Mouse (Mus musculus) neural tube, embryonic 15.5 days (tissue): ENCODE measurements around the gene Adamts18. TPM values are rescaled to one million over a fixed set of nuclear protein-coding genes. Genes with fewer than 3 reads are reported as not detected.
A peak's percentile ranks its signal among the peaks of the same experiment; 100 is the strongest.
"Not testable (repeated sequence)": the region's sequence is repeated elsewhere in the genome, so short reads cannot be mapped to it uniquely, and the experiment has no call there.

Experiments
- ATAC-seq: fragments of 200-750 bp; cut with Nextera tagmentation; 2 replicates; pipeline ENCODE4 v1.8.0; 2017; ENCODE audit warnings: mild to moderate bottlenecking, moderate TSS enrichment, moderate library complexity; ENCODE audit not compliant: low FRiP score
- H3K27ac ChIP-seq: fragments of 300-500 bp; sonication (generic); replicated peaks from 2 replicates; pipeline ENCODE4 v1.5.1; 2015; ENCODE audit warnings: mild to moderate bottlenecking, inconsistent platforms
- H3K27me3 ChIP-seq: fragments of 300-500 bp; sonication (generic); replicated peaks from 2 replicates; pipeline ENCODE4 v1.6.1; 2015; ENCODE audit warnings: inconsistent platforms
- H3K36me3 ChIP-seq: fragments of 300-500 bp; sonication (generic); 2 replicates; pipeline ENCODE4 v1.6.1; 2015; ENCODE audit warnings: inconsistent platforms
- H3K4me1 ChIP-seq: fragments of 300-500 bp; sonication (generic); 2 replicates; pipeline ENCODE4 v1.6.1; 2015; ENCODE audit warnings: inconsistent platforms
- H3K4me2 ChIP-seq: fragments of 300-500 bp; sonication (generic); 2 replicates; pipeline ENCODE4 v1.6.1; 2015; ENCODE audit warnings: inconsistent platforms, mild to moderate bottlenecking, moderate library complexity
- H3K4me3 ChIP-seq: fragments of 300-500 bp; sonication (generic); replicated peaks from 2 replicates; pipeline ENCODE4 v1.5.1; 2015; ENCODE audit warnings: mild to moderate bottlenecking, inconsistent platforms
- H3K9ac ChIP-seq: fragments of 300-500 bp; sonication (generic); replicated peaks from 2 replicates; pipeline ENCODE4 v1.6.1; 2015; ENCODE audit warnings: mild to moderate bottlenecking, inconsistent platforms
- H3K9me3 ChIP-seq: fragments of 300-500 bp; sonication (generic); replicated peaks from 2 replicates; pipeline ENCODE4 v1.6.1; 2016; ENCODE audit warnings: inconsistent platforms
- WGBS: fragments of 180-500 bp; shearing (Covaris S2); methylation state at CpG from one replicate; pipeline ENCODE4 v1.1.7; 2015; ENCODE audit warnings: mixed read lengths; 5-methylcytosine and 5-hydroxymethylcytosine counted together
- polyA plus RNA-seq: library from polyadenylated mRNA; unstranded; fragments of >200 nt; fragmentation: Nextera tagmentation; extraction: Ambion mirVana; gene quantifications from 2 replicates; pipeline ENCODE4 v1.2.1, GENCODE M21; 2015

Gene Adamts18
- polyA plus RNA-seq, 1 experiment from 2014 or later: 2.9 TPM

DNA sequence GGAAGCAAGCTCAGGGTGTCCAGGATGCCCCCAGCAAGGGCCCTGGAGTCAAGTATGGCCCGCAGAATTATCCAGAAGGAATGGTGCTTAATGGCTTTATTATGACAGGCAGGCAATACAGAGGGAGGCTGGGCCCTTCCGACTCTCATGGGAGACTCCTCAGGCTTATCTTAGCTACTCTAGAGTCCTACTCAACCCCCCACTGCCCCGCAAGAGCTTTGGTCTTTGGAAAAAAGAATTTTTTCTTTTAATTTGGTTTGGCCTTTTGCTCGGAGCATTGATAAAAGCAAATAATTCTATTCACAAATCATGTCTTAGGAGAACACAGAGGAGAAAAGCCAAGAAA, 11.0 kb downstream of the Adamts18 start:
- no peaks in the 10 kb centered on the region for H3K36me3 ChIP-seq
- ATAC-seq: no peak
- no peaks in the 10 kb centered on the region for H3K27me3 ChIP-seq
- H3K4me2 ChIP-seq: no peak overlapping the region
- no peak overlapping the region for H3K27ac ChIP-seq
- no peak overlapping the region for H3K4me3 ChIP-seq
- 0 out of 2 replicates have a peak, but pooled peaks cover 5% of the 10 kb centered on the region for H3K4me1 ChIP-seq
- no peaks in the 10 kb centered on the region for H3K9me3 ChIP-seq
- no peak overlapping the region for H3K9ac ChIP-seq
- 26% methylated on average over 4 of the region's 4 CpGs for WGBS

DNA sequence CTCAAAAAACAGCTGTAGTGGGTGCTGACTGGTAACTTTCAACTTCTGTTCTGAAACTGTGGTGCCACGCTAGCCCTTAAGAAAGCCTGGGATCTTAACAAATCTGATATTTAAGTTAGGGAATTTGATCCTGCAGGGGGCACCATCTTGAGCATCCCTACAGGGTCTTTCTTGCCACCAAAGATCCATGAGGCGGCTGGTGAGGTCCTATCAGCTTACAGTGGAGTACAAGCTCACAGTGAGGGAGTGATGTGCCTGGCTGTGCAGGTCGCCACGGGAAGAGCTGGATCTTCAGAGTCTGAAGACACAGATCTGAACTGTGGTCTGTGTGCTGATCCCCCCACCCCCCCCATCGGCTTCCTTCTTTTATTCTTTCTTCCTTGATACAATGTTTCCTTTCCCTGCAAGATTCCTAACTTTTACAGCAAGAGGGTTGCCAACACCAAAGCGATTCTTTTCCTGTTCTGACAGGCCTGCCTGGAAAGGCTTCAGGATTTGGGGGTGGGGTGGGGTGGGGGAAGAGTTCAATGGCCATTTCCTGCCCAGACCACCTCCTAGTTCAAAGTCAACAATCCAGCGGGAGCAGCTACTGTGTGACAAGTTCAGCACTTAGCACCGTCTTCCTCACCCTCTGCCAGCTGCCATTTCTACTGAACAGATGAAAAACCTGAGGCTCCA, 11.5 kb downstream of the Adamts18 start:
- Histone ChIP-seq H3K36me3 (no peaks in the 10 kb centered on the region), H3K27ac (no peak overlapping the region), H3K4me2 (no peak overlapping the region), H3K9me3 (no peaks in the 10 kb centered on the region), H3K27me3 (no peaks in the 10 kb centered on the region), H3K4me1 (0 out of 2 replicates have a peak, but pooled peaks cover 5% of the 10 kb centered on the region), H3K9ac (no peak overlapping the region), H3K4me3 (no peak overlapping the region)
- ATAC-seq: no peak
- 66% methylated on average over 8 of the region's 8 CpGs for WGBS

- Histone ChIP-seq H3K9me3 (no peaks in the 10 kb centered on the region), H3K4me2 (no peak overlapping the region), H3K27ac (no peak overlapping the region), H3K4me3 (no peak overlapping the region), H3K36me3 (no peaks in the 10 kb centered on the region), H3K4me1 (0 out of 2 replicates have a peak, but pooled peaks cover 5% of the 10 kb centered on the region), H3K27me3 (no peaks in the 10 kb centered on the region), H3K9ac (no peak overlapping the region)
- no peak for ATAC-seq
- 80% methylated on average over 4 of the region's 4 CpGs for whole genome bisulfite sequencing
Measured at GRCm38 (mm10) chr8:113833644-113834043, 14.9 kb downstream of the Adamts18 start.

GRCm38 (mm10) chr8:113827270-113827669, 21.3 kb downstream of the Adamts18 start:
- Histone ChIP-seq H3K4me3 (no peak overlapping the region), H3K27ac (no peak overlapping the region), H3K36me3 (no peaks in the 10 kb centered on the region), H3K4me2 (no peak overlapping the region), H3K27me3 (no peaks in the 10 kb centered on the region), H3K9ac (no peak overlapping the region), H3K4me1 (no peaks in the 10 kb centered on the region), H3K9me3 (no peaks in the 10 kb centered on the region)
- 94% methylated on average over 3 of the region's 3 CpGs for WGBS
- ATAC-seq: no peak

DNA sequence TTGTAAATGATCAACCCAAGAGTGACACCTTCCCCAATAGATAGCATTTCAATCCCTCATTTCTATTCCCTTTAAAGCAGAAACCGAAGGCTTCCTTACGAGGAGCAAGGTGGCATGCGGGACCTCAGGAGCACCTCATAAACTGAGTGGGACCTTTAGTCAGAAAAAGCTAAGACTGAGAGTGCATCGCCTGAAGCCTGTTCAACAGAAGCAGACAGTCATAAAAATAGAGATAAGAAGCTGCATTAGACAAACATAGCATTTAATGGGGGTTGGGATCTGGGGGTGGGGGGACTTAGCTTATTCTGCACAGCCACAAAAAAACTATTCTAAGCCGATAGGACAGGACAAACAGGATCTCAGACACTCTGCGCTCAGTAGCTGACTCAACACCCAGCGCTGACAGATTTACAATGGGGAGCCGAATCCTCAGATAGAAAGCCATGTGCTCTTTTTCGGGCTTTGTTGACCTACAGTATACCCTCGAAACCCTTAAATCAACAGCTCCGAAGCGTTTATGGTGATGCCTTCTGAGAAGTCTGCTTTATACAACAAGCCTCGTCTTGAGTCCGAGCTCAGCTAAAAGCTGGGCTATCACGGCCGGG, 27.5 kb downstream of the Adamts18 start:
- H3K9ac ChIP-seq: no peak overlapping the region
- H3K27me3 ChIP-seq: no peaks in the 10 kb centered on the region
- H3K27ac ChIP-seq: no peak overlapping the region
- no peaks in the 10 kb centered on the region for H3K36me3 ChIP-seq
- H3K4me2 ChIP-seq: peak overlapping the region; percentile 17; the same call in 1 of the 2 replicates
- no peaks in the 10 kb centered on the region for H3K9me3 ChIP-seq
- H3K4me3 ChIP-seq: no peak overlapping the region
- no peak for ATAC-seq
- 50% methylated on average over 16 of the region's 16 CpGs for WGBS
- 0 out of 2 replicates have a peak, but pooled peaks cover 4% of the 10 kb centered on the region for H3K4me1 ChIP-seq

GRCm38 (mm10) chr8:113813966-113814365, 34.6 kb downstream of the Adamts18 start:
- no peak for ATAC-seq
- 77% methylated on average over 6 of the region's 6 CpGs for WGBS

GRCm38 (mm10) chr8:113811521-113811920, 37.0 kb downstream of the Adamts18 start:
- H3K36me3 ChIP-seq: no peaks in the 10 kb centered on the region
- H3K27me3 ChIP-seq: no peaks in the 10 kb centered on the region
- no peak overlapping the region for H3K4me2 ChIP-seq
- H3K9ac ChIP-seq: no peak overlapping the region
- no peaks in the 10 kb centered on the region for H3K4me1 ChIP-seq
- no peaks in the 10 kb centered on the region for H3K9me3 ChIP-seq
- H3K4me3 ChIP-seq: no peak overlapping the region
- WGBS: 76% methylated on average over 4 of the region's 4 CpGs
- no peak for ATAC-seq
- no peak overlapping the region for H3K27ac ChIP-seq

More at GRCm38 (mm10) chr8:113813966-113814365, 34.6 kb downstream of the Adamts18 start:
- no peak overlapping the region for H3K27ac ChIP-seq
- H3K36me3 ChIP-seq: no peaks in the 10 kb centered on the region
- H3K9ac ChIP-seq: no peak overlapping the region
- H3K27me3 ChIP-seq: no peaks in the 10 kb centered on the region
- no peak overlapping the region for H3K4me2 ChIP-seq
- H3K9me3 ChIP-seq: no peaks in the 10 kb centered on the region
- H3K4me3 ChIP-seq: no peak overlapping the region
- H3K4me1 ChIP-seq: no peaks in the 10 kb centered on the region

- Histone ChIP-seq H3K36me3 (no peaks in the 10 kb centered on the region), H3K9me3 (no peaks in the 10 kb centered on the region), H3K27ac (no peak overlapping the region), H3K4me1 (no peaks in the 10 kb centered on the region), H3K27me3 (no peaks in the 10 kb centered on the region), H3K4me2 (no peak overlapping the region), H3K9ac (no peak overlapping the region), H3K4me3 (no peak overlapping the region)
- ATAC-seq: no peak
- 66% methylated on average over 5 of the region's 5 CpGs for WGBS
Measured at GRCm38 (mm10) chr8:113809929-113810328, 38.6 kb downstream of the Adamts18 start.

GRCm38 (mm10) chr8:113803830-113804611, 44.5 kb downstream of the Adamts18 start:
- no peak for ATAC-seq
- H3K4me2 ChIP-seq: no peak overlapping the region
- H3K27me3 ChIP-seq: no peaks in the 10 kb centered on the region
- H3K27ac ChIP-seq: no peak overlapping the region
- H3K9me3 ChIP-seq: no peaks in the 10 kb centered on the region
- H3K4me3 ChIP-seq: no peak overlapping the region
- WGBS: 72% methylated on average over 12 of the region's 12 CpGs
- no peak overlapping the region for H3K9ac ChIP-seq
- H3K4me1 ChIP-seq: no peaks in the 10 kb centered on the region
- no peaks in the 10 kb centered on the region for H3K36me3 ChIP-seq

GRCm38 (mm10) chr8:113801551-113801950, 47.0 kb downstream of the Adamts18 start:
- H3K36me3 ChIP-seq: no peaks in the 10 kb centered on the region
- no peaks in the 10 kb centered on the region for H3K27me3 ChIP-seq
- ATAC-seq: no peak
- no peak overlapping the region for H3K4me2 ChIP-seq
- no peaks in the 10 kb centered on the region for H3K9me3 ChIP-seq
- no peak overlapping the region for H3K27ac ChIP-seq
- no peaks in the 10 kb centered on the region for H3K4me1 ChIP-seq
- H3K9ac ChIP-seq: no peak overlapping the region
- WGBS: 81% methylated on average over 5 of the region's 5 CpGs
- no peak overlapping the region for H3K4me3 ChIP-seq

DNA sequence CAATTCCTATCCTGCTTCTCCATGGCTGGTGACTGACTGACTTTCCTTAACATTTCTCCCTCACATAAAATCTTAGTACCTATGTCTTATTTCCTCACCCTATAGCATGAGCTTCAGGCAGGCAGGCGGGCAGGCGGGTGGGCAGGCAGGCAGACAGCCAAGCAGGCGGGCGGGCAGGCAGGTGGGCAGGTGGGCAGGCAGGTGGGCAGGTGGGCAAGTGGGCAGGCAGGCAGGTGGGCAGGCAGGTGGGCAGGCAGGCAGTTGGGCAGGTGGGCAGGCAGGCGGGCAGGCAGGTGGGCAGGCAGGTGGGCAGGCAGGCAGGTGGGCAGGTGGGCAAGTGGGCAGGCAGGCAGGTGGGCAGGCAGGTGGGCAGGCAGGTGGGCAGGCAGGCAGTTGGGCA, 48.0 kb downstream of the Adamts18 start:
- not testable (repeated sequence) for H3K4me1 ChIP-seq, H3K36me3 ChIP-seq, H3K9ac ChIP-seq, H3K4me3 ChIP-seq, H3K4me2 ChIP-seq, H3K27ac ChIP-seq, ATAC-seq, H3K27me3 ChIP-seq, H3K9me3 ChIP-seq
- no CpG with 5 or more reads among the region's 5 CpGs for WGBS

- no CpG with 5 or more reads among the region's 5 CpGs for WGBS
- no peak for ATAC-seq
- no peaks in the 10 kb centered on the region for H3K9me3 ChIP-seq
- H3K4me2 ChIP-seq: no peak overlapping the region
- H3K27ac ChIP-seq: no peak overlapping the region
- no peaks in the 10 kb centered on the region for H3K4me1 ChIP-seq
- H3K9ac ChIP-seq: no peak overlapping the region
- no peaks in the 10 kb centered on the region for H3K27me3 ChIP-seq
- H3K4me3 ChIP-seq: no peak overlapping the region
- no peaks in the 10 kb centered on the region for H3K36me3 ChIP-seq
Measured at GRCm38 (mm10) chr8:113799550-113799949, 49.0 kb downstream of the Adamts18 start.
